Mouse (Mus musculus) heart, embryonic 16.5 days (tissue): ENCODE data around the gene Trip11. TPM values are rescaled to one million over a fixed set of nuclear protein-coding genes. Genes with fewer than 3 reads are reported as not detected.

Experiments used
- polyA plus RNA-seq: library from polyadenylated mRNA; unstranded; fragments of >200 nt; fragmentation: Nextera tagmentation; extraction: Ambion mirVana; gene quantifications from 2 replicates; pipeline ENCODE4 v1.2.1, GENCODE M21; 2015

The Trip11 gene
- polyA plus RNA-seq, 1 experiment from 2014 or later: 19.8 TPM

Other genes with a start within 250 kb of the Trip11 start
- 0.35 and 1.3 TPM in 2 replicates for gene Tc2n, start 194.7 kb downstream of the Trip11 start, polyA plus RNA-seq
- 125 and 161 TPM in 2 replicates for gene Fbln5, start 94.2 kb downstream of the Trip11 start, polyA plus RNA-seq
- gene Atxn3, start 45.0 kb upstream of the Trip11 start, polyA plus RNA-seq: 8.4 and 8.7 TPM in 2 replicates
- gene Cpsf2, start 62.7 kb upstream of the Trip11 start, polyA plus RNA-seq: 20.4 TPM in 2 replicates
- 2.8 and 2.9 TPM in 2 replicates for gene Slc24a4, start 215.5 kb upstream of the Trip11 start, polyA plus RNA-seq